Mouse (Mus musculus): ENCODE results near the gene Angptl2. TPM values are rescaled to one million over a fixed set of nuclear protein-coding genes. Genes with fewer than 3 reads are reported as not detected.

Angptl2 gene
- polyA plus RNA-seq (2015; fragmentation: Nextera tagmentation; extraction: Ambion mirVana), result 28.6 and 33.8 TPM in 2 replicates

GRCm38 (mm10) chr2:33215700-33216509 lies at the start of gene Angptl2:
Gene Angptl2, plus strand, starts transcription at chr2:33216069.
- Histone ChIP-seq H3K9me3 (ENCODE audit: low read length) (no peaks in the 10 kb centered on the region), H3K27ac (ENCODE audit: low read length) (peak within 1 kb of the TSS; percentile 43), H3K4me1 (ENCODE audit: insufficient read depth, low read depth, low read length) (peaks cover 12% of the 10 kb centered on the region), H3K36me3 (ENCODE audit: insufficient read depth, low read length) (no peaks in the 10 kb centered on the region), H3K4me3 (ENCODE audit: low read depth, low read length) (peak within 1 kb of the TSS; percentile 21), H3K27me3 (replicated peaks; ENCODE audit: insufficient read depth, low read length) (no peaks in the 10 kb centered on the region), H3K9ac (replicated peaks; ENCODE audit: low read depth) (peak within 1 kb of the TSS; percentile 29; the same call in 1 of the 2 replicates), H3K4me2 (replicated peaks; ENCODE audit: low read depth, low read length) (peak within 1 kb of the TSS; percentile 40)
- 4% methylated on average over 22 of the region's 22 CpGs for WGBS
- TF ChIP-seq CTCF (IDR thresholded peaks at IDR 0.05) (no peak; the same call in none of the 2 replicates), EP300 (IDR thresholded peaks at IDR 0.05) (no peak)
- ATAC-seq, result peak; percentile 95
- peak; percentile 93 for DNase-seq (ENCODE audit: low spot score)

- Histone ChIP-seq H3K9ac (replicated peaks; ENCODE audit: low read depth) (no peak overlapping the region), H3K9me3 (ENCODE audit: low read length) (no peaks in the 10 kb centered on the region), H3K4me1 (ENCODE audit: insufficient read depth, low read depth, low read length) (peaks cover 15% of the 10 kb centered on the region), H3K36me3 (ENCODE audit: insufficient read depth, low read length) (no peaks in the 10 kb centered on the region), H3K4me2 (replicated peaks; ENCODE audit: low read depth, low read length) (no peak overlapping the region), H3K27ac (ENCODE audit: low read length) (no peak overlapping the region), H3K4me3 (ENCODE audit: low read depth, low read length) (no peak overlapping the region), H3K27me3 (replicated peaks; ENCODE audit: insufficient read depth, low read length) (no peaks in the 10 kb centered on the region)
- no peak for DNase-seq (ENCODE audit: low spot score)
- WGBS, result 62% methylated on average over 3 of the region's 3 CpGs
- TF ChIP-seq EP300 (IDR thresholded peaks at IDR 0.05), result no peak
- TF ChIP-seq CTCF (IDR thresholded peaks at IDR 0.05), result no peak
- no peak for ATAC-seq
These were observed 48.8 kb upstream of the Angptl2 start for GRCm38 (mm10) chr2:33167060-33167459.

GRCm38 (mm10) chr2:33169445-33169844 lies 46.4 kb upstream of the Angptl2 start:
- ATAC-seq (no peak), DNase-seq (ENCODE audit: low spot score) (no peak)
- no peaks in the 10 kb centered on the region for H3K27me3 ChIP-seq (replicated peaks; ENCODE audit: insufficient read depth, low read length)
- H3K36me3 ChIP-seq (ENCODE audit: insufficient read depth, low read length), result no peaks in the 10 kb centered on the region
- no peak overlapping the region for H3K27ac ChIP-seq (ENCODE audit: low read length)
- no peak overlapping the region for H3K9ac ChIP-seq (replicated peaks; ENCODE audit: low read depth)
- H3K4me1 ChIP-seq (ENCODE audit: insufficient read depth, low read depth, low read length), result peaks cover 15% of the 10 kb centered on the region
- TF ChIP-seq CTCF (IDR thresholded peaks at IDR 0.05) (no peak), EP300 (IDR thresholded peaks at IDR 0.05) (no peak)
- 86% methylated on average over 6 of the region's 6 CpGs for WGBS
- H3K4me2 ChIP-seq (replicated peaks; ENCODE audit: low read depth, low read length), result no peak overlapping the region
- H3K4me3 ChIP-seq (ENCODE audit: low read depth, low read length), result no peak overlapping the region
- H3K9me3 ChIP-seq (ENCODE audit: low read length), result no peaks in the 10 kb centered on the region

GRCm38 (mm10) chr2:33170777-33171565 lies 44.9 kb upstream of the Angptl2 start:
- TF ChIP-seq CTCF (IDR thresholded peaks at IDR 0.05) (no peak), EP300 (IDR thresholded peaks at IDR 0.05) (no peak)
- Histone ChIP-seq H3K4me3 (ENCODE audit: low read depth, low read length) (no peak overlapping the region), H3K27ac (ENCODE audit: low read length) (no peak overlapping the region), H3K9me3 (ENCODE audit: low read length) (no peaks in the 10 kb centered on the region), H3K4me1 (ENCODE audit: insufficient read depth, low read depth, low read length) (peaks cover 4% of the 10 kb centered on the region), H3K4me2 (replicated peaks; ENCODE audit: low read depth, low read length) (no peak overlapping the region), H3K36me3 (ENCODE audit: insufficient read depth, low read length) (no peaks in the 10 kb centered on the region), H3K27me3 (replicated peaks; ENCODE audit: insufficient read depth, low read length) (no peaks in the 10 kb centered on the region), H3K9ac (replicated peaks; ENCODE audit: low read depth) (no peak overlapping the region)
- 55% methylated on average over 10 of the region's 10 CpGs for WGBS
- ATAC-seq (no peak), DNase-seq (ENCODE audit: low spot score) (no peak)

- Histone ChIP-seq H3K4me1 (ENCODE audit: insufficient read depth, low read depth, low read length) (no peaks in the 10 kb centered on the region), H3K36me3 (ENCODE audit: insufficient read depth, low read length) (no peaks in the 10 kb centered on the region), H3K9ac (replicated peaks; ENCODE audit: low read depth) (no peak overlapping the region), H3K27me3 (replicated peaks; ENCODE audit: insufficient read depth, low read length) (no peaks in the 10 kb centered on the region), H3K9me3 (ENCODE audit: low read length) (no peaks in the 10 kb centered on the region), H3K27ac (ENCODE audit: low read length) (no peak overlapping the region), H3K4me3 (ENCODE audit: low read depth, low read length) (no peak overlapping the region), H3K4me2 (replicated peaks; ENCODE audit: low read depth, low read length) (no peak overlapping the region)
- ATAC-seq, result no peak
- WGBS, result 69% methylated on average over 10 of the region's 10 CpGs
- no peak for DNase-seq (ENCODE audit: low spot score)
- TF ChIP-seq CTCF (IDR thresholded peaks at IDR 0.05), result no peak
- no peak for TF ChIP-seq EP300 (IDR thresholded peaks at IDR 0.05)
These were observed 42.7 kb upstream of the Angptl2 start for GRCm38 (mm10) chr2:33173126-33173525.

GRCm38 (mm10) chr2:33173686-33174085 lies 42.2 kb upstream of the Angptl2 start:
- no peak for ATAC-seq

More at GRCm38 (mm10) chr2:33173686-33174085, 42.2 kb upstream of the Angptl2 start:
- Histone ChIP-seq H3K9ac (replicated peaks; ENCODE audit: low read depth) (no peak overlapping the region), H3K4me1 (ENCODE audit: insufficient read depth, low read depth, low read length) (no peaks in the 10 kb centered on the region), H3K27me3 (replicated peaks; ENCODE audit: insufficient read depth, low read length) (no peaks in the 10 kb centered on the region), H3K4me2 (replicated peaks; ENCODE audit: low read depth, low read length) (no peak overlapping the region), H3K36me3 (ENCODE audit: insufficient read depth, low read length) (no peaks in the 10 kb centered on the region), H3K4me3 (ENCODE audit: low read depth, low read length) (no peak overlapping the region), H3K9me3 (ENCODE audit: low read length) (no peaks in the 10 kb centered on the region), H3K27ac (ENCODE audit: low read length) (no peak overlapping the region)
- no peak for DNase-seq (ENCODE audit: low spot score)
- WGBS, result 94% methylated on average over 7 of the region's 7 CpGs
- TF ChIP-seq EP300 (IDR thresholded peaks at IDR 0.05), result no peak
- no peak for TF ChIP-seq CTCF (IDR thresholded peaks at IDR 0.05)

All from lung, postnatal 0 days (tissue).